Mouse (Mus musculus) yolk sac, embryonic 10.5 days (tissue): ENCODE results near the gene Sulf2.
"Not testable (repeated sequence)": the region's sequence is repeated elsewhere in the genome, so short reads cannot be mapped to it uniquely, and the experiment has no call there.

ENCODE experiments used
- DNase-seq: peaks from one replicate; pipeline ENCODE4 v3.0.0-alpha.2; 2017; ENCODE audit warnings: low spot score

The Sulf2 gene

DNA sequence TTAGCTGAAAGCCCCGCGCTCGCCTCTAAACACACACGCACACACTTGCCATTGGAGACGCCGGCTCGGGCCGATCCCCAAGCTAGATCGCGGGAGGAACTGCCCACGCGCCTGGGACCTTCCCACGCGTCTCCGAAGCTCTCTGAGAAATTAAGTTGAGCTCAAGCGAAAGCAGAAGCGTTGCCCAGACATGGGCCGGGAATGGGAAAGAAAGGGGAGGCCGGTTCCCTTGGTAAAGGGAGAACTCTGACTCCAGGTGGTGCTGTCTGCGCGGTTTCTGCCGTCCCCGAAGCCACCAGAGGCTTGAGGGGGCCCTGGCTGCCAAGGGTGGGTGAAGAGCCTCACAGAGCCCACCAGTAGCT, at the start of gene Sulf2:
Sulf2 (minus strand) TSS at position 210 of the 362 bp plus-strand sequence.
- no peak for DNase-seq

DNA sequence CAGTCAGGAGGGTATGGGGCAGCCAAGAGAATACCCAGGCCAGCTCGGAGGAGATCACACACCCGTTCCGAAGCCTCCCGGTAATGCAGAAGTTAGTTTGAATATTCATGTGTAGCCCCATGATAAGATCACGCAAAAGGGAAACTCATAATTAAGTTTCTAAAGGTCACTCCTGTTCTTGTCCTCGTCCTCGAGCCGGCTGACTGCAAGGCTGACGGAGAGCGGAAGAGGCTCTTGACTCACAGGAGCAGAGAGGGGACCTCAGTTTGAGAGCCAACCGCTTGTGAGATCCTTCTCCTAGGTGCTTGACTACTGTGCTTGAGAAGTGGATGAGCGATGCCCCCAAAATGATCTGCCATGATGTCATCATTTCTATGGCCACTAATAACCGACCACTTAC, 48.7 kb upstream of the Sulf2 start:
- no peak for DNase-seq

DNA sequence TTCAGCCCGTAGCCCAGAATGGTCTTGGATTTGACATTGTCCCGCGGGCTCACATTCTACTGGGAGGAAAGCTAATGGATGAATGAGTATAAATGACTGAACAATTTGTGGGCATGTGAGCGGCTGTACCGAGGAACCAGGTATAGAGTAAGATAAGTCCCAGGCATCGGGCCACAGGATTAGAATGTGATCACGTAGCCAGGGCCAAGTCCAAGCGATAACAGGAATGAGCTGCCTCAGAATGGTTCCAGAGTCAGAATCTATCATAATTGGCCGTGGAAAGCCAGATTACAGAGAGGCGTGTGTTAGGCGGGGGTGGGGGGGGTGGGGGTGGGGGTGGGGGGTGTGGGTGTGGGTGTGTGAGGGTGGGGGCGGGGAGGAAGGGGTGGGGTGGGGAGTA, 48.2 kb upstream of the Sulf2 start:
- no peak for DNase-seq

DNA sequence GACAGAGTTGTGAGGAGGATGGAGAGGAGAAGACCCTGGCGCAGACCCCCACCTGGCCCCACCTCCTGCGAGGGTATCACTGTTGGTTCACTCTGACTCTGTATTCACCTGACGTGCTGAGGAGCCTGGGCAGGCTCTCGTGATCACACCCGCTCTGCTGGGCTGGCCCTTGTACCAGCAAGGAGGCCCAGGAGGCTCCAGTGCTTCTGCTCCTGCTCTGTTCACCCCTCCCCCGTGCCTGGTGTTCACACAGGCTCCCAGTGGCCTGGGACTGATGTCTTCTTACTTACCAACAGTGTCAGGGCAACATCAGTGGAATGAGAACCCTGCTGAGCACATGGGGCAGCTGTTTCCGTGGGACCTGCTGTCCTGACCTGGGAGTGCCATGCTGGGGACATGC, 42.5 kb upstream of the Sulf2 start:
- DNase-seq, result no peak

DNA sequence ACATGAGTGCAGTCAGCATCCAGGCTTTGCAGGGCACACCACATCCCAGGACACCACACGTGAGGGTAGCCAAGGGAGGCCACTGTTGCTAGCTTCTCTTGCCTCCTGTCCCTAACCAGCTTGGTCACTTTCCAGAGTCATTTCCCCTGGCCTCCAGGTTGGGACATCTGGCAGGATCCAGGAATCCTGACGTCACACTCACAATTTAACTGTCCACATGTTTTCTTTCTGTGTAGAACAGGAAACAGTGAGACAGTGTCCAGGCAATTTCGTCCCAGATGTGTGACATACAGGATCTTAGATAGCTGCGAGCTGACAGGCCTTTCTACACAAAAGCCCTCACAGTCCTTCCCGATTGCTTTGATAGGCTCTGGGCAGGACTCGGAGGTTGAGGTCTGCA, 41.6 kb upstream of the Sulf2 start:
- DNase-seq, result no peak

DNA sequence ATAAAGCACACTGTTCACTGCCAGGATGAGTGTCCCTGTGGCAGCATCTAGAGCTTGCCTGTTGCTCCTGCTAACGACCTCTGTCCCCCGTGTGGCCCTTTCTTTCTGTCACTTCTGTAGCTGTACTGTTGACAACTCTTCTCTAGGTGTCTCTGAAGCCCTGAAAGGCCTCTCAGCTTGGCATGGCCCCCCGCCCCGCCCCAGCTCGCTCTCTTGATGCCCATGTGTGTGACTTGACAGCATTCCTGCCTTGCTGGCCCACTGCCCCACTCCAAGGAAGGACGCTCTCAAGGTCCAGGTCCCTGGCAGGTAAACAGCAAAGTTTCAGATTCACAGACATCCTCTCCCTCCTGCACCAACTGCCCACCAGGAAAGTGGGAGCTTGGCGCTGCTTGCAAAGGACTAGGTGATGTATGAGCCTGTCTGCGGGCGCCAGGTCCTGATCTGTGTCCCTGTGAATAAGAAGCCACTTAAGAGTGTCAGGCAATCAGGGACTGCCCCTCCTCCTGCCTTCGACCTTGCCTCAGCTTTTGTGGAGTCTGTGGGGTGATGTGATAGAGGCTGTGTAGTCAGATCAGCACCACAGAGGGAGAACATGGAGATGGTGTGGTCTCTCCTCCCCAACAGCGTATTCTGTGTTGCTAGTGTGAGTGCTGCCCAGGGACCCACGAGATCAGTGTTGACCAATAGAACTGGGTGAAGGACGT, 40.8 kb upstream of the Sulf2 start:
- no peak for DNase-seq

DNA sequence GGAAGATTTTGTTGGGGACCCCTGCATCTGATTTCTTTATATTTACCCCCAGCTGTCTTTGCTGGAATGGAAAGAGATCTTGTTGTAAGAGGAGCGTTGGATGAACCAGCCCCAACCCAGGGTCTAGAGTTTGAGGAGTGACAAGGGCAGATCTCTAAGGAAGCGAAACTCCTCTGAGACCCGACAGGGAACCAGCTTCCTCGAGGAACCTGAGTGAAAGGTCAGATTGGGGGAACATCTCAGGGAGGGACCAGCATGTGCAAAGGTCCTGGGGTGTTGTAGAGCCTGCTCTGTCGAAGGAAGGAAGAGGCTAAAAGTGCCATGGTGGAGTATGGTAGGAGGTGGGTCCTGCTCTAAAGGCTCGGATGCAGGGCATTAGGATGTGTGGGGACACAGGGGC, 39.6 kb upstream of the Sulf2 start:
- DNase-seq, result no peak

DNA sequence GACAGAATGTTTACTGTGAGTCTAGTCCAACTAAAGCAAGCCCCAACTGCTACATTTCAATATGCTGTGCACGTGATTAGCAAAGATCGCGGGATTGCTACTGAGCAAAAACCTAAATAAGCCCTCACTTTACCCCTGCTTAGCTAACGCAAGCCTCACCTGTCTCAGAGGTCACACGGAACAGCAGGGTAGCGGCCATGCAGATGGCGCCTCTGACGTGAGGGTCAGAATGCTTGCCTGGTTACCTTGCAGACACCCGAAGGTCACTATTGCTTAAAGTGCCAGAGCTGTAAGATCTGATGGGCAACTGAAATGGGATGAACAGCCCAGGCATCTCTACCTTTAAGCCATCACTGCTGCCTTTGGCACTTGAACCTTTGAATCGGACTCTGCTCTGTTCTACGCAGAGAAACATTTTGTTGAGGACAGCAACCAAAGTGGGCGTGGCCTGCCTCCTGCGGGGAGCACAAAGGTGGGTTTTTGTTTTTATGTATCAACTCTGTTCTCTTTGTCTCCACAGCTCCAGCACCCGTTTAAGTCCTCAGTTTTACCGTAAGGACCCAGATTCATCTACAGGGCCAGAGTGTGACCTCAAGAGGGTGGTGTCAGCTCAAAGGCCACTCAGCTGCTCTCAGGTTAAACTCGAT, 38.8 kb upstream of the Sulf2 start:
- peak; percentile 33 for DNase-seq

DNA sequence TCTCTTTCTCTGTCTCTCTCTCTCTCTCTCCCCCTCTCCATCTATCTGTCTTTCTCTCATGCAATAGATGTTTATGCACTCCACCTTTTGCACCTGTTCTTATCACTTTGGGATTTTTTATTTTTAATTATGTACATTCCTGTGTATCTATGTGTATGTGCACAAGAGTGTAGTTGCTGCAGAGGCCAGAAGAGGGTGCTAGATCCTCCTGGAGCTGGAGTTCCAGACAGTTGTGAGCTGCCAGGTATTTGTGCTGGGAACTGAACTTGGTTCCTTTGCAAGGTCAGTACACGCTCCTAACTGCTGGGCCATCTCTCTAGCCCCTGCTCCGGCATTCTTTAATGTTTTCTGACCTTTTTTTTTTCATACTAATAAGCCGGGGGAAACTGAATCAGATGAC, 38.0 kb upstream of the Sulf2 start:
- DNase-seq, result no peak

DNA sequence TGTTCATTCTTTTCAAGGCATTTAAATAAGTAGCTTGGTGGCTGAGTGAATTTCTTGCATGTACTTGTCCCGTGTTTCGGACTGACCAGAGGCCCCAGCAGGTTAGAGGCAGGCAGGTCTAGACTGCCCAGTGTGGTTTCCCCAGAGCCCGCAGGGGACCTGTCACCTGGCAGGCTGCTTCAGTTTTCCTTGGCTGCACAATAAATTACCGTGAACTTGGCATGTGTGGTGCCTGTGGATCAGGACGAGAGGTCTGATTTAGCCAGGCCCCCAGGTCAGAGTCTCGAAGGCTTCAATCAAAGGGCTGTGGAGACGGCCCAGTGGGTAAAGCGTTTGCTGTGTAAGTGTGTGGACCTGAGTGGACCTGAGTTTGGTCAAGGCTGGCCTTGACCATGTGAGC, 35.4 kb upstream of the Sulf2 start:
- no peak for DNase-seq

DNA sequence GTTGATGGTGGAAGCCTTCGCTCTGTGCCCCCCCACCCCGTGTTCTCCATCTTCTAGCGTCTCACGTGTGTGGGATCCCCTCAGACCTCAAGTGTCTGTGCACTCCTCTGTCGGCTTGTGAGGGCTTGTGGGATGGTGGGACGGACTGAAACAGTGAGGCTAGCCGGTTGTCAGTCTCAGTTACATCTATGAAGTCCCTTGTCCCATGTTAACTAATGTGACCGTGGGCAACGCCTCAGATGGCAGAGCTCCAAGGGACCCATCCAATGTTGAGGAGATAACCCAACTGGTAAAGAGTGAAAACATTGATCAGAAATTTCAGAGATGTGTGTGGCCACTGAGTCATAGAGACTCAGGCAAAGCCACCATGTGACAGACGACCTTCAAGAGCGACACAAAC, 33.7 kb upstream of the Sulf2 start:
- no peak for DNase-seq

DNA sequence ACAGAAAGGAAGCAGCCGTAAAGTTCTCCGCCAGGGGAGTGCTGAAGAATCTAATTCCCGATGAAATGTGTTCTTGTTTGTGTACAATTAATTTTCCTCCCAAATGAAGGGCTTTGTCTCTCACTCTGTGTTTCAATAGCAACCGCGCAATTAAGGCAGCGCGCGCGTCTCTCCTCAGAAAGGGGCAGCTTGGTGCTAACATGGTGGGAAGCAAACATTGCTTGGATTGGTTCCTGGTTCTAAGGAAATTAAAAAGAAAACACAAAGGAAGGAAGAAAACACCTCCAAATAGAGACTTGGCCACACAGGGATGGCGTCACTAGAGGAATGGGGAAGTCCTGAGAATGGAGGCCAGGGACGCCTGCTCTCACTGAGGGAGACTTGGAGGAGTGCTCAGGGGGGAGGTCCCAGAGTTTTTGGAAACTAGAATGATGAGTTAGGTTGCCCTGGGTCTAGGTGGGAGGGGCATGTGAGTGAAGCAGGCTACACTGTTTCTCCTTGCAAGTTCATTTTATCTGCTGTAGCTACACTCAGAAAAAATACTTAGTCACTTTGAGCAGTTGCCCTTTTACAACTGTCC, 32.5 kb upstream of the Sulf2 start:
- DNase-seq, result not testable (repeated sequence)

DNA sequence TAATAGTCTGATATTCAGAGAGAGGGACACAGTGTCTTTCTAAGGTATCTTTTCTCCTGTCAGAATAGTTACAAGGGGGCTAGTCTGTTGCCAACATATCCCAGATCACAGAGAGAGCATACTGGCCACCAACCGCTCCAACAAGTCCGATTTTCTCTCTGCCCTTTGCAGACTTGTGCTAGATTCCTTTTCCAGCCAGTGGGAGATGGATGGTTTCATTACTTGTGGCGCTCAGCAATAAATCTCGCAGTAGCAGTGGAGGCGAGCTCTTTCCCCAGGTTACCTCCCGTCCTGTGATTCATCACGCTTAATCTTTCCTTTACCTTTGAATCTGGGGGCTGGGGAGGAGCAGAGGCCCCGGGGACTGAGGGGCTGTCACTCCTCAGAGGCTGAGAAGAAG, 31.9 kb upstream of the Sulf2 start:
- not testable (repeated sequence) for DNase-seq

DNA sequence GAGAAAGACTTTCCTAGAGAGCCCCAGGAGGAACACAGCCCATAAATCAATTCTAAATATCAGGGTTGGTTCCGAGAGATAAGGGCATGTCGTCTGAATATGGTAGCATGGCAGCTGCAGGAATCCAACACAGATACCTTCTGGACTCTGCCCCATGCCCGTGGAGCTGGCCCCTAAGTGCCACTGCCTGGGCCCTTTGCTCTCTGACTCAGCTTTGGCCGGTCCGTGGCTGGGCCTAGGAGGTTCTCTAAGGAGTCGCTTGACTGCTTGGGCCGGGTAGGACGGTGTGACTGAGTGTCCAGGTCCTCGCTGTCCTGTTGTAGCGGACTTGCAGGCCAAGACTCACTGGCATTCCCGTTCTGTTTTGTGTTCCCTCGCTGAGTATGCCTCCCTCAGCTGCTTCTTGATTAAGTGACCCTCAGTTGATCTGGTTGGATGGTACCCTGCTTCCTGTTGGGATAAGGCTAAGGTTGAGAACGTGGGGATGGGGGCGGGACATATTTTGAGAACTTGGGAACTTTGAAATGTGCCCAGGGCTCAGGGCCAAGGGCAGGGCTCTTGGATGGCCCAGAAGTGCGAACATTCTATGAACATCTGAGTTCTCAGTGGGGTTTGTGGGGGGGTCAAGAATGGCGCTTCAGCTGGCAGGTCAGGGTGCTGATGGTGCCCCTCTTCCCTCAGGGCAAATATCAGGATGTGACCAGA, 30.9 kb upstream of the Sulf2 start:
- DNase-seq, result no peak

DNA sequence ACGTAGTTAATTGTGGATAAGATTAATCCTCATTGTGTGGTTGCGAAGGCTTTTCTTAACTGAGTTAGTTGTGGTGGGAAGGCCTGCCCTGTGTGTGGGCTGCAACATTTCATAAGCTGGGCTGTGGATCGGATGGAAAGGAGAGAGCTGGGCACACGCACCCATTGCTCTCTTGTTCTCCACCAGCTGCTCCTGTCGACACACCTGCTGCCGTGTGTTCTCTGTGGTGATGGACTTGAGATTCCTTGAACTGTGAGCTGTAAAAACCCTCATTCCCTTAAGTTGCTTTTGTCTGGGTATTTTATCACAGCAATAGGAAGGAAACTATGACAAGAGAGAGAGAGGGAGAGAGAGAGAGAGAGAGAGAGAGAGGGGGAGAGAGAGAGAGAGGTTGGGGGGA, 30.3 kb upstream of the Sulf2 start:
- DNase-seq, result no peak

DNA sequence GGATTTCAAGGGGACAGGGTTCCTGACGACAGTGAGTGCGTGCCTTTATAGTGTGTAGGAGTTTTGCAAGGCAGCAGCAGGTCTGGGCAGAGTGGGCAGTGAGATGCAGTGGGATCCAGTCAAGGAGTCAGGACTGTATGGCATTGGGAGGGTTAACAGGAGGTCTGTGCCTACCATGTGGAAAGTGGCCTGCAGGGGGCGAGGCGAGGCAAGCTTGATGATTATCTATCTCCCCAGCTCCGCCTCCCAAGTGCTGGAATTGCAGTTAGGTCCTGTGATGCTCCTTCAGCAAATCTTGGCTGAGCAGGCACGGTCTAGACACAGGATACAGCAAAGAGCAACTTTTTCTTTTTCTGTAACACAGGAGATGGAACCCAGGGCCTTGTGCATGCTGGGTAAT, 29.0 kb upstream of the Sulf2 start:
- no peak for DNase-seq

DNA sequence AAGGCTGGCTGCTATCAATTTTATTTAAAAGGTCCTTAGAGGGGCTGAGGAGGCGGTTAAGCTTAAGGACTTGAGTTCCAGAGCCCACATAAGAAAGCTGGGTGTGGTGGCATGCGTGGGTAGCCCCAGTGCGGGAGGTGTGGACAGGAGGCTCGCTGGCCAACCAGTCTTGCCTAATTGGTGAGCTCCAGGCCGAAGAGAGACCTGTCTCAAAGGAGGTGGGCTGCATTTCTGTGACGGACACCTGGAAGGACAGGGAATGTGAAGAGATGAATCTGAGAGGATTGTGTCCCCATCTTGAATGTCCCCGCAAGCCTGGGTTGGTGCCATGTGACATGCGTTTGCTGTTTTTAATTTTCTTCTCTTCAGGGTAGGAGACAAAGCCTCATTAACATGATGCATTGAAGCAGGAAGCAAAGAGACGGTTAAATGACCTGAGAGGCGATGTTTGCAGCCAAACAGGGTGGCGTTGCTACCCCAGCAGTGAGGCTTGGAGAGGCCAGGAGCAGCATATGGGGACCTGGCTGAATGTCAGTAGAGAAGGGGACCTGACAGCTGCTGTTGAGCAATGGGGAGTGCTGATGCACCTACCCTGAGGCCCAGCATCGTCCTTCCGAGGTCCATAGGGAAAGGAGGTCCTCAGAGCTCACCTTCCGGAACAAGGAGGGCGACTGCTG, 26.7 kb upstream of the Sulf2 start:
- DNase-seq, result no peak

DNA sequence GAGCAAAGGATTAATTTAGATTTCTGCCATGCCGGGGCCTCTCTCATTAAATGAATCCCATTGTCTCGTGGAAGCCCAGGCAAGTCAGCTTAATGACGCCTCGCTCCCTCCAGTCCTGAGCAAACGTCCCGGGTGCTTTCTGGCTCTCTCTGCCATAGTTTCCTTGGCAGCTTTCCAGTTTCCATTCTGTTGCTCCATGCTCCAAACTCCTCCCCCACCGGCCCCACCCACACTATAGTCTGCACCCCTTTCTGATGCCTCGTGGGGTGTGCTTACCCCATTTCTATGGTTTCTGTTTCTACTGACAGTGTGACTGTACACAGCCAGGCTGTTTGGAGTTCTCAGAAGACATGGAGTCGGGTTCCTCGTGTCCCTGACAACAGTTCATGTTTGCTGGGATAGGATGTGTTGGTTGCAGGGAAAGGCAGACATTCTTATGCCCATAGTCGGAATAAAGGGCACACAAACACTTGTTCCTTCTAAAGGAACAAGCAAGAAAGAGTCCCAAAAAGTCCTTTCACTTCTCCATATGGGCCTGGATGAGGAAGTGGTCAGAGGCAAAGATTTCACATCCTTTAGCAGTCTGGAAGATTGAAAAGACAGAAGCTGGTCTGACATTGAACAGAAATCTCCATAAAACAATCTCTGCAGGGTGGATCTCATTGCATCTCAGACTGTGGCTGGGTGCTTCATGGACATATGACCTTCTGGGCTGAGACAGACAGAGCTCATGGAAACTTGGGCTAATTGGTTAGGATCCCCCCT, 25.5 kb upstream of the Sulf2 start:
- DNase-seq, result no peak

DNA sequence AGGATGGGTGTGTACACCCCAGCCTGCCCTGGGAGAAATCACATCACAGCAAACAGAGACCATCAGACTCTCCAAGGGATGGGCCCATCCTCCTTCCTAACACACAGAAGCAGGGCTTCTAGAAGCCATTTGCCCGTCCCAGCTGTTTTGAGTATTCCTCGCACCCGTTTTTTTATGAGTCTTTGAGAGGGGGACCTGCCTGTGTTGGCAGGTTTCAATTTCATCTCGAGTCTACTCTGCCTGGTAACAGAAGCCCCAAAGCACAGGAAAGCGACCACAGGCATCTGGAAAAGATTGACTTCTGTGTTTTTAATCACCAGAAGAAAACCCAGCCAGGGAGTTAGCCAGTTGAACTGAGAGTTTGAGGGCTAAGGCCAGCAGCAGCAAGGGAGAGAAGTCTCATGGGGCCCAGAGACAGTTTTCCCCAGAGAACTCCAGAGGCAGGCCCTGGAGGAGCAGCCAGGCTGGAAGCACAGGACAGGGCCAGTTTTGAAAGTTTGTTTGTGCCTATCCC, 24.7 kb upstream of the Sulf2 start:
- peak; percentile 26 for DNase-seq

DNA sequence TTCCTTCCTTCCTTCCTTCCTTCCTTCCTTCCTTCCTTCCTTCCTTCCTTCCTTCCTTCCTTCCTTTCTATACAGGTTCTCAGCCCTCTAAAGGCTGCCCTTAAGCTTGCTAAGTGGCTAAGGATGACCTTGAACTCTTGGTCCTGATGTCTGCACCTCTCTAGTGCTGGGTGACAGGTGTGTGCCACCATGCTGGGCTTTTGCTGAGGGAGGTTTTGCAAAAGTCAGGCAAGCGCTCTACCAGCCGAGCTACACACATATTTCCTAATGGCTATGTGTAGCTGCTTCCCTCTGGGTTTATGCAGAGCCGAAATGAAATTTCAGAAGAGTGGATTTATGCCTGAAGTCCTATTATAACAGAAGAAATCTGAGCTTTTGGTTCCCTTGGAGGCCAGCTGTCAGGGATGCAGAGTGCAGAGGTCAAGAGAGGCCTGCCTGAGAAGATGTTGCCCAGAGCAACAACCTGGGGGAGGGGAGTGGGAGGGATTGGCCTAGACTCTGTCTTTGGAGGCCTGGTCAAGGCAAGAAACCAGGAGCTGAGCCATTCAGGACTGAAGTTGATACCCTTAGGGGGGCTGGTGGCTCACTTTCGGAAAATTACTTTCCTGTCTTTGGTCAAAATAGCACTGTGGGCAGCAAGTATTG, 24.1 kb upstream of the Sulf2 start:
- peak; percentile 81 for DNase-seq

DNA sequence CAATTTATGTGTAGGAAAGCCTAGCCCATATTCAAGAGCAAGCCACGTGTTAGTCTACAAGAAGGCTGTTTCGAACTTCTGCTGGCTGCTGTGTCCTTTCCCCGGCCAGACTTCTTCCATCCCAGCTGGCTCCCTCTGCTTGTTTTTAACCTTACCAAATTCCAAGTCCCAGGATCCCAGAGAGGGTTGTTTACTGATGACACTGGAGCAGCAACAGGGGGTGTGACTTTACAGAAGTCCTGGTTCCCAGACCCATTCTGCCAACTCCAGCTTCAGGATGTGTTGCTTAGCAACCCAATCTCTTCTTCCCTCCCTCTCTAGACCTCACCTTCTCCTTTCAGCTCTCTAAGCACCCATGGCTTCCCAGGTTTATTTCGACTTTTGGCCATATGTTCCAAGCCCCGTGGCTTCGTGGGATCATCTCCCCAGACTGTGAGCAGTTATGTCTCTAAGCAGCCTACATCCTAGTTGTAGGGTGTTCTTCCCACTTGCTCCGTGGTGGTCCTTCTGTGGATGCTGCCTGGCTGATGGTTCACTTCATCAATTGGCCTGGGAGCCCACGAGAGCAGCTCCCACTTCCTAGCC, 20.2 kb upstream of the Sulf2 start:
- no peak for DNase-seq
